9 mouse cellular contexts compared by ENCODE assay signal in the genomic region with DNA sequence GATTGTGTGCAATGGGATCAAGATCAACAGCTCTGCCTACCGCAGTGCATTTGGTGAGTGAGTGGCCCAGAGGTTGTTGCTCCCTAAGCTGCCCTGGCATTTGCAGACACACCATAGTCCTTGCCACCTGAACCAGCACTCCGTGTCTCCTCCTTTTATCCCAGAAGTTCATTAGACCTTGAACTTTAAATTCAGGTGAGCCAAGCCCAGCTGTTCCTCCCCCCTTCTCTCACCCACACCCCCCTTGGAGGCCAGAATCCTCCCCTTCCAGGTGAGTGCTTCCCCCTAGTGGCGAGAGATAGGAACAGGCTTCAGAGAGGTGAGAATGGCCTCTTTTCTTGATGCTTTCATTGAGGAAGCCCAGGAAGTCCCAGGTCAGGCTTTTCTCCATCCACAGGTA. TPM values are rescaled to one million over a fixed set of nuclear protein-coding genes. Genes with fewer than 3 reads are reported as not detected.
DNase-seq lines count a peak whose midpoint lies in the region; ATAC-seq and TF ChIP-seq lines count a peak whose summit lies in the region.
"Had no signal": no experiment of that assay in that cellular context is flagged by ENCODE, and none has a peak within 500 bp of the region (broad histone marks: within the 10 kb centered on the region; RNA-seq: fewer than 3 reads in every experiment).

No protein-coding gene starts in this region.

- no peak overlapping the region for H3K9ac ChIP-seq in midbrain, embryonic 14.5 days (replicated peaks; ENCODE audit: low read length)
- H3K9ac ChIP-seq in midbrain, embryonic 11.5 days (ENCODE audit: low read length), result no peak overlapping the region
- H3K9ac ChIP-seq: limb, embryonic 13.5 days had no signal

- no peak overlapping the region for H3K4me3 ChIP-seq in cerebellum, adult 2 months (replicated peaks; ENCODE audit: insufficient read depth, low read depth, low read length)
- H3K4me3 ChIP-seq in midbrain, embryonic 14.5 days (replicated peaks; ENCODE audit: low read depth, low read length), result no peak overlapping the region
- H3K4me3 ChIP-seq in midbrain, embryonic 11.5 days (ENCODE audit: low read depth, low read length), result no peak overlapping the region
- no peak overlapping the region for H3K4me3 ChIP-seq in embryonic fibroblast, embryonic 13.5 days (ENCODE audit: insufficient read depth, low read length)
- H3K4me3 ChIP-seq: limb, embryonic 13.5 days had no signal

- H3K4me1 ChIP-seq in cerebellum, adult 2 months (ENCODE audit: control insufficient read depth, insufficient read depth, low read length), result peaks cover 4% of the 10 kb centered on the region; the same call in 1 of the 2 replicates
- H3K4me1 ChIP-seq in midbrain, embryonic 14.5 days (ENCODE audit: control insufficient read depth, insufficient read depth, low read length), result no peaks in the 10 kb centered on the region
- no peaks in the 10 kb centered on the region for H3K4me1 ChIP-seq in midbrain, embryonic 11.5 days (ENCODE audit: control insufficient read depth, insufficient read depth, low read length)
- no peaks in the 10 kb centered on the region for H3K4me1 ChIP-seq in embryonic fibroblast, embryonic 13.5 days (ENCODE audit: control insufficient read depth, insufficient read depth, low read length)
- H3K4me1 ChIP-seq: limb, embryonic 13.5 days had no signal

- TF ChIP-seq POLR2A in cerebellum, adult 2 months (IDR thresholded peaks at IDR 0.05; ENCODE audit: borderline replicate concordance, insufficient read depth, low read length), result no peak
- TF ChIP-seq POLR2A in embryonic fibroblast, embryonic 13.5 days (IDR thresholded peaks at IDR 0.05; ENCODE audit: low read depth, low read length), result no peak

- no peak for DNase-seq in cerebellum, adult 2 months
- DNase-seq in cerebellum, adult 11 months, result no peak
- DNase-seq in midbrain, embryonic 14.5 days, result peak; percentile 54
- DNase-seq in midbrain, embryonic 11.5 days (ENCODE audit: low spot score, missing footprints), result no peak
- DNase-seq in lung, postnatal 36 days, result peak; percentile 27
- no peak for DNase-seq in urinary bladder, postnatal 14 days (ENCODE audit: low spot score)
- no peak for DNase-seq in adrenal gland, postnatal 10 days

- no peaks in the 10 kb centered on the region for H3K27me3 ChIP-seq in cerebellum, adult 2 months (ENCODE audit: control insufficient read depth, insufficient read depth, low read length)
- H3K27me3 ChIP-seq in midbrain, embryonic 14.5 days (ENCODE audit: control insufficient read depth, insufficient read depth, low read length), result no peaks in the 10 kb centered on the region
- H3K27me3 ChIP-seq in midbrain, embryonic 11.5 days (ENCODE audit: control insufficient read depth, insufficient read depth, low read length), result no peaks in the 10 kb centered on the region
- H3K27me3 ChIP-seq: limb, embryonic 13.5 days had no signal

- no peak overlapping the region for H3K27ac ChIP-seq in cerebellum, adult 2 months (ENCODE audit: insufficient read depth, low read length)
- H3K27ac ChIP-seq in midbrain, embryonic 14.5 days (replicated peaks; ENCODE audit: low read depth, low read length), result no peak overlapping the region
- H3K27ac ChIP-seq in midbrain, embryonic 11.5 days (ENCODE audit: low read depth, low read length), result no peak overlapping the region
- H3K27ac ChIP-seq in embryonic fibroblast, embryonic 13.5 days (ENCODE audit: insufficient read depth, low read length), result no peak overlapping the region
- H3K27ac ChIP-seq: limb, embryonic 13.5 days had no signal

- no peaks in the 10 kb centered on the region for H3K9me3 ChIP-seq in midbrain, embryonic 14.5 days (ENCODE audit: control insufficient read depth, low read length)
- H3K9me3 ChIP-seq in midbrain, embryonic 11.5 days (ENCODE audit: control insufficient read depth, low read length), result no peaks in the 10 kb centered on the region
- H3K9me3 ChIP-seq: limb, embryonic 13.5 days had no signal

- ATAC-seq in midbrain, embryonic 14.5 days (ENCODE audit: low FRiP score, low TSS enrichment), result no peak
- no peak for ATAC-seq in midbrain, embryonic 11.5 days (ENCODE audit: low FRiP score)

- peak; percentile 59; the same call in 1 of the 2 replicates for TF ChIP-seq CTCF in cerebellum, adult 2 months (IDR thresholded peaks at IDR 0.05; ENCODE audit: borderline replicate concordance, insufficient read depth, low read depth, low read length)
- TF ChIP-seq CTCF in embryonic fibroblast, embryonic 13.5 days (IDR thresholded peaks at IDR 0.05; ENCODE audit: borderline replicate concordance, insufficient read depth, low read length), result peak; percentile 41; the same call in 1 of the 2 replicates

- no peak overlapping the region for H3K4me2 ChIP-seq in midbrain, embryonic 14.5 days (ENCODE audit: low read length)
- H3K4me2 ChIP-seq in midbrain, embryonic 11.5 days, result no peak overlapping the region
- H3K4me2 ChIP-seq: limb, embryonic 13.5 days had no signal

- peaks cover 27% of the 10 kb centered on the region for H3K36me3 ChIP-seq in midbrain, embryonic 14.5 days (ENCODE audit: control insufficient read depth, insufficient read depth, low read length)
- no peaks in the 10 kb centered on the region; the same call in 1 of the 2 replicates for H3K36me3 ChIP-seq in midbrain, embryonic 11.5 days (ENCODE audit: control insufficient read depth, insufficient read depth, low read length)

- 43% methylated on average over 3 of the region's 3 CpGs for WGBS in cerebellum, adult 2 months
- 42% methylated on average over 3 of the region's 3 CpGs for WGBS in midbrain, embryonic 14.5 days
- WGBS in midbrain, embryonic 11.5 days, result 42% methylated on average over 3 of the region's 3 CpGs

RNA-seq across cellular contexts. Expression of gene Aifm2, which starts 19.3 kb away (rescaled TPM):
- polyA plus RNA-seq in cerebellum, adult 2 months (2012; rRNA removed), result 11.8 and 12.0 TPM in 2 replicates
- polyA plus RNA-seq in midbrain, embryonic 14.5 days (2014; fragmentation: Nextera tagmentation; extraction: Ambion mirVana), result 5.8 and 7.0 TPM in 2 replicates
- 4.9 and 6.3 TPM in 2 replicates for polyA plus RNA-seq in midbrain, embryonic 11.5 days (2014; fragmentation: Nextera tagmentation; extraction: Ambion mirVana)
- 11.5 and 14.9 TPM in 2 replicates for polyA plus RNA-seq in embryonic fibroblast, embryonic 13.5 days (2011; ENCODE audit: insufficient read length, low read depth, missing spikeins)
- total RNA-seq in adrenal gland, postnatal 10 days (2021), result 100 to 1,000 TPM; 292 TPM

RNA-seq across cellular contexts. Expression of gene Tysnd1, which starts 39.1 kb away (rescaled TPM):
- 28.4 and 29.4 TPM in 2 replicates for polyA plus RNA-seq in cerebellum, adult 2 months (2012; rRNA removed)
- polyA plus RNA-seq in midbrain, embryonic 14.5 days (2014; fragmentation: Nextera tagmentation; extraction: Ambion mirVana), result 25.1 and 27.0 TPM in 2 replicates
- polyA plus RNA-seq in midbrain, embryonic 11.5 days (2014; fragmentation: Nextera tagmentation; extraction: Ambion mirVana), result 24.5 and 27.9 TPM in 2 replicates
- polyA plus RNA-seq in embryonic fibroblast, embryonic 13.5 days (2011; ENCODE audit: insufficient read length, low read depth, missing spikeins), result 14.5 and 19.3 TPM in 2 replicates
- total RNA-seq in adrenal gland, postnatal 10 days (2021), result 10 to 100 TPM; 84.3 to 87.3 TPM

RNA-seq across cellular contexts. Expression of gene H2afy2, which starts 49.6 kb away (rescaled TPM):
- polyA plus RNA-seq in cerebellum, adult 2 months (2012; rRNA removed), result 20.8 and 23.0 TPM in 2 replicates
- polyA plus RNA-seq in midbrain, embryonic 14.5 days (2014; fragmentation: Nextera tagmentation; extraction: Ambion mirVana), result 242 and 295 TPM in 2 replicates
- 272 and 287 TPM in 2 replicates for polyA plus RNA-seq in midbrain, embryonic 11.5 days (2014; fragmentation: Nextera tagmentation; extraction: Ambion mirVana)
- polyA plus RNA-seq in embryonic fibroblast, embryonic 13.5 days (2011; ENCODE audit: insufficient read length, low read depth, missing spikeins), result 27.4 and 41.2 TPM in 2 replicates
- 10 to 100 TPM; 13.4 to 16.9 TPM for total RNA-seq in adrenal gland, postnatal 10 days (2021)

RNA-seq across cellular contexts. Expression of gene Sar1a, which starts 54.3 kb away (rescaled TPM):
- polyA plus RNA-seq in cerebellum, adult 2 months (2012; rRNA removed), result 101 and 105 TPM in 2 replicates
- 189 and 227 TPM in 2 replicates for polyA plus RNA-seq in midbrain, embryonic 14.5 days (2014; fragmentation: Nextera tagmentation; extraction: Ambion mirVana)
- polyA plus RNA-seq in midbrain, embryonic 11.5 days (2014; fragmentation: Nextera tagmentation; extraction: Ambion mirVana), result 245 and 255 TPM in 2 replicates
- polyA plus RNA-seq in embryonic fibroblast, embryonic 13.5 days (2011; ENCODE audit: insufficient read length, low read depth, missing spikeins), result 249 and 278 TPM in 2 replicates
- total RNA-seq in adrenal gland, postnatal 10 days (2021), result 100 to 1,000 TPM; 161 to 179 TPM

Comparison
In these comparisons a context has a peak if more than half of its experiments do, and no peak if none do; other contexts are left out.
1. DNase-seq: peak in midbrain, embryonic 14.5 days (single experiment) and lung, postnatal 36 days (single experiment); none in cerebellum, adult 2 months (0 of 2), cerebellum, adult 11 months (single experiment), midbrain, embryonic 11.5 days (single experiment), urinary bladder, postnatal 14 days (single experiment) and adrenal gland, postnatal 10 days (single experiment).